Mouse (Mus musculus) ES-E14 (cell line): ENCODE measurements around the gene Sfxn5. TPM values are rescaled to one million over a fixed set of nuclear protein-coding genes. Genes with fewer than 3 reads are reported as not detected.
A peak's percentile ranks its signal among the peaks of the same experiment; 100 is the strongest.

Source experiments
- DNase-seq: peaks from one replicate; pipeline ENCODE4 v3.0.0-alpha.2; 2013; ENCODE audit warnings: low read depth, low spot score
- H3K27ac ChIP-seq: 2 replicates; pipeline ENCODE4 v1.5.1; 2012; ENCODE audit warnings: low read depth, mild to moderate bottlenecking, low read length, moderate library complexity, mixed read lengths; ENCODE audit not compliant: poor library complexity, insufficient read depth, severe bottlenecking
- H3K36me3 ChIP-seq: 2 replicates; pipeline ENCODE4 v1.6.1; 2012; ENCODE audit warnings: mild to moderate bottlenecking, low read length, moderate library complexity, mixed read lengths; ENCODE audit not compliant: control insufficient read depth, poor library complexity, insufficient read depth, severe bottlenecking
- H3K4me1 ChIP-seq, 2 experiments: fragments of 150-350 bp in 1 of 2; sonication (generic) in 1 of 2; 2 replicates each; pipeline ENCODE4 v1.6.1; 2012; ENCODE audit warnings: low read length in 2 of 2, mild to moderate bottlenecking in 1 of 2, mixed read lengths in 1 of 2; ENCODE audit not compliant: control insufficient read depth in 2 of 2, insufficient read depth in 2 of 2, poor library complexity in 1 of 2
- H3K4me3 ChIP-seq, 2 experiments: fragments of 150-350 bp in 1 of 2; sonication (generic) in 1 of 2; 2 replicates each; pipeline ENCODE4 v1.5.1; 2012; ENCODE audit warnings: low read length in 2 of 2, low read depth in 1 of 2, mild to moderate bottlenecking in 1 of 2, mixed read lengths in 1 of 2; ENCODE audit not compliant: insufficient read depth in 1 of 2, poor library complexity in 1 of 2, severe bottlenecking in 1 of 2
- H3K9ac ChIP-seq: 2 replicates; pipeline ENCODE4 v1.6.1; 2012; ENCODE audit warnings: low read depth, mild to moderate bottlenecking, low read length, mixed read lengths; ENCODE audit not compliant: poor library complexity, insufficient read depth, severe bottlenecking
- H3K9me3 ChIP-seq: fragments of 150-350 bp; sonication (generic); 2 replicates; pipeline ENCODE4 v1.6.1; 2012; ENCODE audit warnings: low read depth, mild to moderate bottlenecking, low read length; ENCODE audit not compliant: control insufficient read depth, insufficient read depth
- CHD2 ChIP-seq: IDR thresholded peaks from 2 replicates; pipeline ENCODE4 v1.6.1; 2014; ENCODE audit warnings: mild to moderate bottlenecking, low read depth, low read length, inconsistent platforms
- HCFC1 ChIP-seq: IDR thresholded peaks from 2 replicates; pipeline ENCODE4 v1.6.1; 2012; ENCODE audit warnings: low read length, inconsistent platforms, borderline replicate concordance; ENCODE audit not compliant: insufficient read depth
- MAFK ChIP-seq: IDR thresholded peaks from 2 replicates; pipeline ENCODE4 v1.6.1; 2014; ENCODE audit warnings: mild to moderate bottlenecking, low read depth, low read length, inconsistent platforms; ENCODE audit not compliant: insufficient read depth
- ZC3H11A ChIP-seq: IDR thresholded peaks from 2 replicates; pipeline ENCODE4 v1.6.1; 2012; ENCODE audit warnings: low read depth, mild to moderate bottlenecking, inconsistent platforms, low read length, borderline replicate concordance
- ZNF384 ChIP-seq: IDR thresholded peaks from 2 replicates; pipeline ENCODE4 v1.6.1; 2012; ENCODE audit warnings: low read depth, low read length, inconsistent platforms
- in situ Hi-C, 2 experiments: fragments of 600-800 bp; cut with MboI; formaldehyde crosslinking; loops; one replicate each; pipeline ENCODE4 v1.15.1; 2025; ENCODE audit warnings: low sequenced_read_pairs in 2 of 2, inconsistent platforms in 1 of 2; ENCODE audit not compliant: unreplicated experiment in 2 of 2
- total RNA-seq: library from RNA; depleted of rRNA; stranded (reverse); fragments of 300-350 nt; gene quantifications from 2 replicates; pipeline ENCODE4 v1.2.3, GENCODE M21; 2012

Gene Sfxn5
- total RNA-seq, 1 experiment: 4.9 TPM

DNA sequence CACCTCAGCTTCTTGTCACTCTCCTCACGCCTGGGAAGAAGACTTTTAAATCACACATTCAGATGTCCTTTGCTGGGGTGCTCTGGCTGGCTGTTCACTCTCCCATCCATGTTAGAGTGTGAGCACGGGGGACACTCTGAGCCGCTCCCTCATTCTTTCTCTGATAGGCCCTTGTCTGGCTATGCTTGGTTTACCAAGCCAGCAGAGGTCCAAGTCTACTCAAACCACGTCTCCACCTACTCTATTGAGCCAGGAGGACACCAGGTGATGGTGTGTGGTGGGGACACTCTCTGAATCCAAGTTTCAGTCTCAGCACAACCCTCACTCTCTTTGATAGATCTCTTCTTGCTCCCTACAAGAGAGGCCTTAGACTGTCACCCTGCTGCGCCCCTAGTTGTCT, 125.9 kb downstream of the Sfxn5 start:
- H3K9me3 ChIP-seq: no peaks in the 10 kb centered on the region
- H3K4me1 ChIP-seq: peaks cover 4 to 17% of the 10 kb centered on the region in 2 experiments; a peak in 1 of 4 replicates
- TF ChIP-seq CHD2 (no peak), ZNF384 (no peak), ZC3H11A (no peak), HCFC1 (no peak), MAFK (no peak)

DNA sequence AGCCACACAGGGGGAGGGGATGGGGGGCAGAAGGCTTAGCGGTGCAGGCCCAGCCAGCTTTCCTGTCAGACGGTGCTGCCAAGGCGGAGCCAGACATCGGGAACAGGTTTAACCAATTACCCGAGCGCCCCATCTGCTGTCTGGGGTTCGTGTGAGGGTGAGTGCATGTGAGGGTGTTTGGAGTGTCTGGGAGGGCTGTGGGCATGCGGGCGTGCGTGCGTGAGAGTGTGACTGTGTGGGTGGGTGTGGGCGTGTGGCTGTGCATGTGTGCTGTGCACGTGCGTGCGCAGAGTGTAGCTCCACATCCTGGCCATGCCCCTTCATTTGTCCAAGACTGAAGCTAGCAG, 126.3 kb downstream of the Sfxn5 start:
- DNase-seq: no peak
- in situ Hi-C loops: no loop called here
- Histone ChIP-seq H3K4me1 (peaks cover 4 to 17% of the 10 kb centered on the region in 2 experiments; a peak in 1 of 4 replicates), H3K27ac (no peak overlapping the region), H3K9ac (no peak overlapping the region), H3K4me3 (peak overlapping the region in 1 of 2 experiments; percentile 15; a peak in 1 of 4 replicates), H3K36me3 (no peaks in the 10 kb centered on the region), H3K9me3 (no peaks in the 10 kb centered on the region)
- TF ChIP-seq ZNF384 (no peak), HCFC1 (no peak), ZC3H11A (no peak), MAFK (no peak), CHD2 (no peak)

More for the DNA sequence above, 125.9 kb downstream of the Sfxn5 start:
- H3K9ac ChIP-seq: no peak overlapping the region
- no peak for DNase-seq
- in situ Hi-C loops: no loop called here
- H3K4me3 ChIP-seq: no peak overlapping the region
- no peaks in the 10 kb centered on the region for H3K36me3 ChIP-seq
- H3K27ac ChIP-seq: no peak overlapping the region

DNA sequence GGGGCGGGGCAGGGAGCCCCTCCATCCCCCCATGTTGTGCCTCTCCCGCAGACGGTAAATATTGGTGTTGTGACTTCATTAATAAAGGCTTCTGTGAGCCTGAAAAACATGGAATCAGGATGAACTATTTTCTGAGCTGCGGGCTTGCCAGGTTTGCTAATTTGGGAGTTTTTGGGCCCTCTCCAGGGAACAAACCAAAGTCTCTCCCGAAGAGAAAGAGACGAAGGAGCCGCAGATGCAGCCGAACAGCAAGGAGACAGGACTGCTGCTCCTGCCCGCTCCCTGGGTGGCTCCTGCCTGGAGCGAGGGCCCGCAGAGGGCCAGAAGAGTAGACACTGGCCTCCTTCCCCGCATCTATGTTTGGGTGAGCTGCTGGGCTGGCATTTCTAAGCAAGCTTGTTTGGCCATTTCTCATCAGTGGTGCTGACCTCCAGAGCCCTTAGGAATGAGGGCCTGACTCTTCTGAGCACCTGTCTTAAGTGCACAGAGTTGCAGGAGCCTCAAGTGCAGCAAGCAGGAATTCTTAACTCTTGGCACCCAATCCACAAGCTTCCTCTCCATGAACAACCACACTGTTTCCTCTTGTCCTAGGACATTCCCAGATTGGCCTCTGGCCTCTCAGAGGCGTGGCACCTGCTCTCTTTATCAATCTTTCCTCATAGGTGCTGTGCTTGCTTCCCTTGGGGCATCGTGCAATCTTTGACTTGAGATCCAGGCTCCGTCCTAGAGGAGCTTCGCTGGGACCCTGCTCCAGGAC, 126.9 kb downstream of the Sfxn5 start:
- Histone ChIP-seq H3K4me1 (peaks cover 4 to 17% of the 10 kb centered on the region in 2 experiments; a peak in 1 of 4 replicates), H3K4me3 (peak overlapping the region in 1 of 2 experiments; percentile 15; a peak in 1 of 4 replicates), H3K36me3 (no peaks in the 10 kb centered on the region), H3K9me3 (no peaks in the 10 kb centered on the region), H3K9ac (no peak overlapping the region), H3K27ac (no peak overlapping the region)
- no peak for DNase-seq
- in situ Hi-C loops: no loop called here
- no peak for TF ChIP-seq CHD2
- TF ChIP-seq ZC3H11A: no peak
- TF ChIP-seq ZNF384: no peak
- TF ChIP-seq HCFC1: no peak
- no peak for TF ChIP-seq MAFK

DNA sequence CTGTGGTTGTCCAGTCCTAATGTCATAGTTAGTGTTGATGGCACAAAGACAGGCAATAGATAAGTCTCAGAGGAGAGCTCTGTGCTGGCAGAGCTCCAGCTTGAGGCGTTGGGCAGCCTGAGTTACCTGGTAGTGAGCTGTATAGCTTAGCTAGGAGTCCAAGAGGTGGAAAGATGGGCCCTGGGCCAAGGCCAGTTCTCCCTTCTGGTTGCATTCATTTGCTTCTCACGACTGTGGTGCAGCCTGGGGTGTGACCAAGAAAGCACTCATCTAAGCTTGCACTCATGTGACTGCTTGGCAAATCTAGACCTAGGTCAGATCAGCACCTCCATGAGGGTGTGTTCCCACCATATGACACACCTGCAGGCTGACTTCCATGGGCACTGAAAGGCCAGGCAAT, 135.3 kb downstream of the Sfxn5 start:
- no peaks in the 10 kb centered on the region for H3K9me3 ChIP-seq
- TF ChIP-seq ZNF384: no peak
- TF ChIP-seq HCFC1: no peak
- TF ChIP-seq MAFK: no peak
- TF ChIP-seq ZC3H11A: no peak
- TF ChIP-seq CHD2: no peak

More for the DNA sequence above, 135.3 kb downstream of the Sfxn5 start:
- peaks cover 0 to 5% of the 10 kb centered on the region in 2 experiments; a peak in 1 of 4 replicates for H3K4me1 ChIP-seq
- no peak overlapping the region for H3K4me3 ChIP-seq
- H3K9ac ChIP-seq: no peak overlapping the region
- in situ Hi-C loops: loop anchor here (25.0 kb wide), 2 partner anchors 611 to 1486 kb away; partner anchors contain the start of genes Vax2 (in 2 of the 2) and Cyp26b1 (in 1 of the 2)
- DNase-seq: no peak
- H3K36me3 ChIP-seq: no peaks in the 10 kb centered on the region
- H3K27ac ChIP-seq: no peak overlapping the region
